Mouse (Mus musculus) C2C12 (cell line): Measurements from ENCODE around the gene Hfe2. TPM values are rescaled to one million over a fixed set of nuclear protein-coding genes. Genes with fewer than 3 reads are reported as not detected.

Experiments used
- H3K27me3 ChIP-seq: one replicate; pipeline ENCODE4 v1.6.1; 2011; ENCODE audit not compliant: control insufficient read depth, insufficient read depth, insufficient read length
- H3K36me3 ChIP-seq: one replicate; pipeline ENCODE4 v1.6.1; 2011; ENCODE audit not compliant: control insufficient read depth, insufficient read depth
- H3K4me3 ChIP-seq: one replicate; pipeline ENCODE4 v1.5.1; 2011; ENCODE audit warnings: mild to moderate bottlenecking, control low read depth; ENCODE audit not compliant: poor library complexity, insufficient read depth, severe bottlenecking
- H3K79me2 ChIP-seq: one replicate; pipeline ENCODE4 v1.6.1; 2011; ENCODE audit not compliant: control insufficient read depth, insufficient read depth
- H3K79me3 ChIP-seq: one replicate; pipeline ENCODE4 v1.6.1; 2011; ENCODE audit warnings: low read depth, control low read depth
- H3ac ChIP-seq: one replicate; pipeline ENCODE3; 2011; ENCODE audit warnings: low read depth; ENCODE audit not compliant: control insufficient read depth, insufficient read length
- CEBPB ChIP-seq: IDR thresholded peaks from one replicate; pipeline ENCODE4 v1.6.1; 2011; ENCODE audit warnings: low read depth, mild to moderate bottlenecking, control low read depth, moderate library complexity
- CTCF ChIP-seq: IDR thresholded peaks from one replicate; pipeline ENCODE4 v1.5.1; 2011; ENCODE audit not compliant: control insufficient read depth, insufficient read depth, insufficient read length
- FOSL1 ChIP-seq: IDR thresholded peaks from one replicate; pipeline ENCODE4 v1.8.0; 2011; ENCODE audit warnings: mild to moderate bottlenecking, low read length; ENCODE audit not compliant: poor library complexity, insufficient read depth, severe bottlenecking
- MAX ChIP-seq: IDR thresholded peaks from one replicate; pipeline ENCODE4 v1.6.1; 2011; ENCODE audit warnings: mild to moderate bottlenecking, control low read depth
- MYOD1 ChIP-seq: IDR thresholded peaks from one replicate; pipeline ENCODE4 v1.6.1; 2011; ENCODE audit warnings: low read depth; ENCODE audit not compliant: control insufficient read depth, insufficient read length
- MYOG ChIP-seq: IDR thresholded peaks from one replicate; pipeline ENCODE4 v1.6.1; 2011; ENCODE audit not compliant: control insufficient read depth, insufficient read length; ENCODE audit errors: extremely low read depth
- USF1 ChIP-seq: IDR thresholded peaks from one replicate; pipeline ENCODE4 v1.6.1; 2011; ENCODE audit warnings: low read depth, mild to moderate bottlenecking, control low read depth, moderate library complexity
- long read RNA-seq, 2 experiments: library from polyadenylated mRNA; unstranded; transcript quantifications; one replicate each; pipeline ENCODE4 v2.0.0; 2019 to 2020
- polyA plus RNA-seq: library from polyadenylated mRNA; unstranded; fragments of >200 nt; fragmentation: generic; extraction: Trizol; gene quantifications from one replicate; pipeline ENCODE4 v1.2.1, GENCODE M21; 2012; ENCODE audit warnings: missing spikeins

Gene Hfe2
- 0.23 TPM for polyA plus RNA-seq
- long read RNA-seq, experiment 1, partial matches to known transcripts = 1 of 7 reads
- long read RNA-seq, experiment 1, other reads (novel, unspliced or antisense) = 3 of 7 reads
- long read RNA-seq, experiment 2 = 0 reads

DNA sequence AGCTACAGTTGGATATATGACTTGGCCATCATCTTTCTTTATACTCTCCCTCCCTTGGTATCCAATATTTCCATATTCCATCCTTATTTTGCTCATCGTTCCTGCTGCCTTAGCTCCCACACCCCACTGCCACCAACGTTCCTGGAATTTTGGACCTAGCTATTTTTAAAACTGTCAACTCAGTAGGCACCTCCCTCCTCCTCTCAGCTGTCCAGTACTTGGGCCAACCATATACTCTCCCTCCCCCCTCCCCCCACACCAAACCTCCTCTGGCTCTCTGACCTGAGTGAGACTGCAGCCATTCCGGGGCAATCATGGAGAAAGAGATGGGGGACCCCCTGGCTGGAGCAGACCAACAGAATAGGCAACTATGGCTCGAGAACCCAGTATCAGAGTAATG, at the start of gene Hfe2:
Gene Hfe2, plus strand, starts transcription at position 259 of the 400 bp plus-strand sequence.
- Histone ChIP-seq H3K27me3 (peaks cover 4% of the 10 kb centered on the region), H3K79me3 (no peaks in the 10 kb centered on the region), H3K4me3 (no peak within 1 kb of the TSS), H3K79me2 (no peaks in the 10 kb centered on the region), H3ac (no peak within 1 kb of the TSS), H3K36me3 (no peaks in the 10 kb centered on the region)
- no peak for TF ChIP-seq USF1
- TF ChIP-seq CEBPB = no peak
- no peak for TF ChIP-seq FOSL1
- no peak for TF ChIP-seq MYOG
- no peak for TF ChIP-seq MYOD1
- no peak for TF ChIP-seq CTCF
- no peak for TF ChIP-seq MAX

- Histone ChIP-seq H3ac (no peak overlapping the region), H3K27me3 (peaks cover 24% of the 10 kb centered on the region), H3K79me3 (no peaks in the 10 kb centered on the region), H3K79me2 (no peaks in the 10 kb centered on the region), H3K4me3 (no peak overlapping the region), H3K36me3 (no peaks in the 10 kb centered on the region)
- TF ChIP-seq CEBPB (no peak), MAX (no peak), MYOG (no peak), CTCF (no peak), MYOD1 (no peak), FOSL1 (no peak), USF1 (no peak)
Measured at GRCm38 (mm10) chr3:96477084-96477483, 47.9 kb upstream of the Hfe2 start.

- peaks cover 24% of the 10 kb centered on the region for H3K27me3 ChIP-seq
Measured at GRCm38 (mm10) chr3:96477558-96477957, 47.4 kb upstream of the Hfe2 start.

DNA sequence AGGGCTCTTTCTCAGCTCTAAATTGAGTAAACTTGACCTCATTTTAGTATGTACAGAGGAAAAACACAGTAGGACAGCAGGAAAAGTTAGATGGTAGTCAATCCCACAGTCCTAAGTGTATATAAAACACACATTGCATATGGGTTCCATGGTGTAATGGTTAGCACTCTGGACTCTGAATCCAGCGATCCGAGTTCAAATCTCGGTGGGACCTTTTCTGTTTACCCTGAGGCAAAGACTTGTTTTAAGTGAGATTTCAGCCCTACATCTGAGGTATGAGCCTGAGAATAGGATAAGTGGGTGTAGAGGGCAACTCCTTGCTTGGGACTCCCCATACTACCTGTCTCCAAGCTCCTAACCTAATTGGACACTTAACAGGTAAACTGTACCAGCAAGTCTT, 45.7 kb upstream of the Hfe2 start:
- H3K4me3 ChIP-seq = no peak overlapping the region
- no peak for TF ChIP-seq MYOD1
- TF ChIP-seq FOSL1 = no peak
- TF ChIP-seq MYOG = no peak
- no peak for TF ChIP-seq MAX
- no peak for TF ChIP-seq USF1

More at GRCm38 (mm10) chr3:96477558-96477957, 47.4 kb upstream of the Hfe2 start:
- TF ChIP-seq MYOD1 (no peak), CTCF (no peak), FOSL1 (no peak), MYOG (no peak), USF1 (no peak), MAX (no peak), CEBPB (no peak)
- H3K79me2 ChIP-seq = no peaks in the 10 kb centered on the region
- H3ac ChIP-seq = no peak overlapping the region
- H3K79me3 ChIP-seq = no peaks in the 10 kb centered on the region
- no peak overlapping the region for H3K4me3 ChIP-seq
- no peaks in the 10 kb centered on the region for H3K36me3 ChIP-seq

DNA sequence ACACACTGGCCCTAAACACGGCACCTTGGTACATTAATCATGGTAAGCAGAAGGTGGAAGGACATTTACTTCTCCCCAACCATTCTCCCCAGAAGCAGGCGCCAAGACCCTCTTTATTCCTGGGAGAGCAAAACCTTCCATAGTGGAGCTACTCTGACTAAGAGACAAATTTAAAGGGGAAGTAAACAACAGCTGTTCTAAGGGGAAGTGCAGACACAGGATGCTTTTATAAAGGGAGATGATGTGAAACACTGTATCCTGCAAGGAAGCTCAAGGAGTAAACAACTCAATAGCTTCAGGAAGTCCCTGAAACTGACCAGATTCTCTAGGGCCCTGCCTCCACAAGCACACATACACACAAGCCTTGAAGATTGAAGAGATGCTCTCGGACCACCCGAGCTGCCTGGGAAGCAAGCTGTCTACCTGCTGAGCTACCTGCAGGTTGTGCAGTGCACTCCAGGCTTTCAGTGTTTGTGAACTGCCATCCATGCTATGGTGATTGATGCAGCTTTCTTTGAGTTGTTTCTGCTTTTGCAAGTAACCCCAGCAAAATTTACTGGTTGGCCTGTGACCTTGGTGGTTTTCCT, 44.2 kb upstream of the Hfe2 start:
- no peaks in the 10 kb centered on the region for H3K79me2 ChIP-seq
- peaks cover 6% of the 10 kb centered on the region for H3K27me3 ChIP-seq
- no peak for TF ChIP-seq CEBPB
- TF ChIP-seq MYOG = no peak
- TF ChIP-seq USF1 = no peak
- no peak for TF ChIP-seq MAX
- no peak for TF ChIP-seq FOSL1
- no peak for TF ChIP-seq MYOD1
- TF ChIP-seq CTCF = no peak
- H3K79me3 ChIP-seq = no peaks in the 10 kb centered on the region
- H3K4me3 ChIP-seq = no peak overlapping the region
- H3ac ChIP-seq = no peak overlapping the region
- H3K36me3 ChIP-seq = no peaks in the 10 kb centered on the region

More for the DNA sequence above, 45.7 kb upstream of the Hfe2 start:
- H3K27me3 ChIP-seq = peaks cover 19% of the 10 kb centered on the region
- no peaks in the 10 kb centered on the region for H3K79me2 ChIP-seq
- no peak overlapping the region for H3ac ChIP-seq
- H3K79me3 ChIP-seq = no peaks in the 10 kb centered on the region
- H3K36me3 ChIP-seq = no peaks in the 10 kb centered on the region

- H3ac ChIP-seq = no peak overlapping the region
- H3K4me3 ChIP-seq = no peak overlapping the region
- H3K79me3 ChIP-seq = no peaks in the 10 kb centered on the region
- no peaks in the 10 kb centered on the region for H3K36me3 ChIP-seq
- TF ChIP-seq MYOG = no peak
- no peak for TF ChIP-seq MAX
- no peak for TF ChIP-seq USF1
- TF ChIP-seq MYOD1 = no peak
- no peak for TF ChIP-seq FOSL1
- no peak for TF ChIP-seq CEBPB
- no peaks in the 10 kb centered on the region for H3K79me2 ChIP-seq
- no peaks in the 10 kb centered on the region for H3K27me3 ChIP-seq
Measured at GRCm38 (mm10) chr3:96481856-96482255, 43.1 kb upstream of the Hfe2 start.
